Mouse (Mus musculus): ENCODE results near the gene Smim8. TPM values are rescaled to one million over a fixed set of nuclear protein-coding genes. Genes with fewer than 3 reads are reported as not detected.
"Not testable (repeated sequence)": the region's sequence is repeated elsewhere in the genome, so short reads cannot be mapped to it uniquely, and the experiment has no call there.

Smim8 gene
- polyA plus RNA-seq, 1 experiment: 13.2 TPM

- Histone ChIP-seq H3K36me3 (ENCODE audit: control insufficient read depth, insufficient read depth, low read length) (no peaks in the 10 kb centered on the region), H3K27ac (ENCODE audit: insufficient read depth, low read depth, low read length) (peak overlapping the region; percentile 78), H3K27me3 (replicated peaks; ENCODE audit: control insufficient read depth, insufficient read depth, low read length) (no peaks in the 10 kb centered on the region), H3K4me3 (ENCODE audit: insufficient read depth, low read depth, low read length) (no peak overlapping the region), H3K4me1 (ENCODE audit: control insufficient read depth, insufficient read depth, low read length) (no peaks in the 10 kb centered on the region)
- TF ChIP-seq POLR2A (IDR thresholded peaks at IDR 0.05; ENCODE audit: low read depth, low read length) (no peak), CTCF (conservative IDR thresholded peaks at IDR 0.05; ENCODE audit: insufficient read depth, insufficient read length, low read depth, low read length) (no peak)
- WGBS: 42% methylated on average over 6 of the region's 6 CpGs
- peak; percentile 63 for DNase-seq
Measured at GRCm38 (mm10) chr4:34749236-34749635, 29.0 kb downstream of the Smim8 start.

- Histone ChIP-seq H3K4me1 (ENCODE audit: control insufficient read depth, insufficient read depth, low read length) (0 out of 2 replicates have a peak, but pooled peaks cover 4% of the 10 kb centered on the region), H3K36me3 (ENCODE audit: control insufficient read depth, insufficient read depth, low read length) (no peaks in the 10 kb centered on the region), H3K27me3 (replicated peaks; ENCODE audit: control insufficient read depth, insufficient read depth, low read length) (0 out of 2 replicates have a peak, but pooled peaks cover 2% of the 10 kb centered on the region), H3K27ac (ENCODE audit: insufficient read depth, low read depth, low read length) (no peak overlapping the region), H3K4me3 (ENCODE audit: insufficient read depth, low read depth, low read length) (no peak overlapping the region)
- WGBS: 70% methylated on average over 3 of the region's 3 CpGs
- DNase-seq: no peak
- no peak for TF ChIP-seq POLR2A (IDR thresholded peaks at IDR 0.05; ENCODE audit: low read depth, low read length)
Measured at GRCm38 (mm10) chr4:34734461-34734860, 43.8 kb downstream of the Smim8 start.

GRCm38 (mm10) chr4:34733415-34733814 is 44.8 kb downstream of the Smim8 start:
- WGBS: 30% methylated on average over 2 of the region's 2 CpGs
- not testable (repeated sequence) for H3K27ac ChIP-seq (ENCODE audit: insufficient read depth, low read depth, low read length); H3K36me3 ChIP-seq (ENCODE audit: control insufficient read depth, insufficient read depth, low read length); H3K4me1 ChIP-seq (ENCODE audit: control insufficient read depth, insufficient read depth, low read length); DNase-seq; H3K4me3 ChIP-seq (ENCODE audit: insufficient read depth, low read depth, low read length); H3K27me3 ChIP-seq (replicated peaks; ENCODE audit: control insufficient read depth, insufficient read depth, low read length)
- peak; percentile 37 for TF ChIP-seq CTCF (conservative IDR thresholded peaks at IDR 0.05; ENCODE audit: insufficient read depth, insufficient read length, low read depth, low read length)

- H3K4me1 ChIP-seq (ENCODE audit: control insufficient read depth, insufficient read depth, low read length): 0 out of 2 replicates have a peak, but pooled peaks cover 4% of the 10 kb centered on the region
- no peaks in the 10 kb centered on the region for H3K36me3 ChIP-seq (ENCODE audit: control insufficient read depth, insufficient read depth, low read length)
- peak within 1 kb of the TSS; percentile 68 for H3K4me3 ChIP-seq (ENCODE audit: insufficient read depth, low read depth, low read length)
- TF ChIP-seq CTCF (conservative IDR thresholded peaks at IDR 0.05; ENCODE audit: insufficient read depth, insufficient read length, low read depth, low read length): no peak
- TF ChIP-seq POLR2A (IDR thresholded peaks at IDR 0.05; ENCODE audit: low read depth, low read length): no peak
- WGBS: 2% methylated on average over 38 of the region's 38 CpGs
- no peak within 1 kb of the TSS for H3K27ac ChIP-seq (ENCODE audit: insufficient read depth, low read depth, low read length)
- 0 out of 2 replicates have a peak, but pooled peaks cover 2% of the 10 kb centered on the region for H3K27me3 ChIP-seq (replicated peaks; ENCODE audit: control insufficient read depth, insufficient read depth, low read length)
- DNase-seq: peak; percentile 82
Measured at GRCm38 (mm10) chr4:34729851-34730341, 48.3 kb downstream of the Smim8 start, which contains the start of gene Cfap206. TSS of gene Cfap206 (minus strand) at chr4:34730206.

GRCm38 (mm10) chr4:34725710-34726109 is 52.5 kb downstream of the Smim8 start:
- not testable (repeated sequence) for H3K27me3 ChIP-seq (replicated peaks; ENCODE audit: control insufficient read depth, insufficient read depth, low read length); H3K36me3 ChIP-seq (ENCODE audit: control insufficient read depth, insufficient read depth, low read length); H3K4me1 ChIP-seq (ENCODE audit: control insufficient read depth, insufficient read depth, low read length); H3K4me3 ChIP-seq (ENCODE audit: insufficient read depth, low read depth, low read length); DNase-seq; H3K27ac ChIP-seq (ENCODE audit: insufficient read depth, low read depth, low read length)
- 91% methylated on average over 3 of the region's 3 CpGs for whole genome bisulfite sequencing

GRCm38 (mm10) chr4:34724306-34724705 is 53.9 kb downstream of the Smim8 start:
- TF ChIP-seq CTCF (conservative IDR thresholded peaks at IDR 0.05; ENCODE audit: insufficient read depth, insufficient read length, low read depth, low read length) (no peak), POLR2A (IDR thresholded peaks at IDR 0.05; ENCODE audit: low read depth, low read length) (no peak)
- H3K27ac ChIP-seq (ENCODE audit: insufficient read depth, low read depth, low read length): no peak overlapping the region
- no peaks in the 10 kb centered on the region for H3K36me3 ChIP-seq (ENCODE audit: control insufficient read depth, insufficient read depth, low read length)
- H3K4me1 ChIP-seq (ENCODE audit: control insufficient read depth, insufficient read depth, low read length): no peaks in the 10 kb centered on the region
- H3K27me3 ChIP-seq (replicated peaks; ENCODE audit: control insufficient read depth, insufficient read depth, low read length): no peaks in the 10 kb centered on the region
- H3K4me3 ChIP-seq (ENCODE audit: insufficient read depth, low read depth, low read length): no peak overlapping the region
- 64% methylated on average over 4 of the region's 4 CpGs for WGBS
- DNase-seq: no peak

- Histone ChIP-seq H3K27me3 (replicated peaks; ENCODE audit: control insufficient read depth, insufficient read depth, low read length) (no peaks in the 10 kb centered on the region), H3K27ac (ENCODE audit: insufficient read depth, low read depth, low read length) (no peak overlapping the region), H3K36me3 (ENCODE audit: control insufficient read depth, insufficient read depth, low read length) (no peaks in the 10 kb centered on the region), H3K4me1 (ENCODE audit: control insufficient read depth, insufficient read depth, low read length) (no peaks in the 10 kb centered on the region), H3K4me3 (ENCODE audit: insufficient read depth, low read depth, low read length) (no peak overlapping the region)
- DNase-seq: no peak
- TF ChIP-seq CTCF (conservative IDR thresholded peaks at IDR 0.05; ENCODE audit: insufficient read depth, insufficient read length, low read depth, low read length) (no peak), POLR2A (IDR thresholded peaks at IDR 0.05; ENCODE audit: low read depth, low read length) (no peak)
- 63% methylated on average over 4 of the region's 4 CpGs for WGBS
Measured at GRCm38 (mm10) chr4:34723186-34723585, 55.0 kb downstream of the Smim8 start.
